Mouse (Mus musculus): ENCODE measurements around the gene Stk38l.

GRCm38 (mm10) chr6:146678136-146679070, 46.4 kb upstream of the Stk38l start:
- no peak for TF ChIP-seq CTCF (IDR thresholded peaks at IDR 0.05; ENCODE audit: extremely low read depth, insufficient read depth, insufficient read length, insufficient replicate concordance)
- TF ChIP-seq POLR2A (IDR thresholded peaks at IDR 0.05; ENCODE audit: low read depth, low read length): no peak
